Mouse (Mus musculus): ENCODE results near the gene Gsg1. TPM values are rescaled to one million over a fixed set of nuclear protein-coding genes. Genes with fewer than 3 reads are reported as not detected.

The Gsg1 gene
- polyA plus RNA-seq, 1 experiment from 2014 or later = 1.3 TPM

DNA sequence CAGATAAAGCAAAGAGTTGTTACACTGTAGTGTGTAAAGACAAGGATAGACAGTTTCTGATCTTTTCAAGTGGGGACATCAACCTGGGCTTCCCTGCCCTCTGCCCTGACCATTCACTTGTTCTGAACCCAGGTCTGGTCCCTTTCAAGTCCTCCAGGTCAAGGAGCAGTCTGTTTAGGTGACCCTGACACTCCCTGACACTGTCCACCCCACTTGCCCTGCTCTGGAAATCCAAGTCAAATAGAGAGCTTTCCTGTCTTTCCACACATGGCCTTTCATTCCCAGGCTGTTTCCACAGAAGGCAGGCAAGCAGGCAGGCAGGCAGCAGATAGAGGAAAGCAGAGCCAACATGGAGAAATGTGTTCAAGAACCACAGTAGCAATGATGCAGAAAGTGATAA, 14.2 kb upstream of the Gsg1 start:
- H3K9ac ChIP-seq (ENCODE audit: low read depth, low read length) = no peak overlapping the region
- no peaks in the 10 kb centered on the region for H3K36me3 ChIP-seq (ENCODE audit: control insufficient read depth, insufficient read depth, low read length)
- peaks cover 7% of the 10 kb centered on the region; the same call in 1 of the 2 replicates for H3K9me3 ChIP-seq (ENCODE audit: control insufficient read depth, low read length)
- ATAC-seq (ENCODE audit: low read depth) = no peak
- H3K27ac ChIP-seq (replicated peaks; ENCODE audit: low read depth, low read length) = no peak overlapping the region
- no peak overlapping the region for H3K4me2 ChIP-seq (ENCODE audit: low read depth, low read length)
- no peak for DNase-seq (ENCODE audit: low spot score)
- H3K27me3 ChIP-seq (replicated peaks; ENCODE audit: control insufficient read depth, insufficient read depth, low read length) = no peaks in the 10 kb centered on the region
- H3K4me3 ChIP-seq (ENCODE audit: low read depth, low read length) = no peak overlapping the region
- H3K4me1 ChIP-seq (ENCODE audit: control insufficient read depth, insufficient read depth, low read length) = no peaks in the 10 kb centered on the region

DNA sequence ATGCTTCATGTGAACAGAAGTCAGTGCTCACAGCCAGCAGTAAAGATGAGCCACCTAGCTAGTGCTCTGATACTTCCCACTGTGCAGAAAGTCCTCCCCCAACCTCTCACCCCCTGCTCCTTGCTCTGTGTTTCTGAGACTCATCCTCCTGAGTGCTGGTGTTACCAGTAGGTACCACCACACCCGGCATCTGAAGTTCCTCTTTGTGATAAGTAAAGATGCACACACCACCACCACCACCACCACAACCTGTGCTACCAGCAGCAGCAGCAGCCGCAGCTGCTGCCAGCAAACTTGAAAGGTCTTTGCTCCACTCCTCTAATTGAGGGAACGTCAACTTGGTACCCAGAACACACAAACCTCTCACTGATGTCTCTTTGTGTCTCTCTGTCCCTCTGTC, 13.1 kb upstream of the Gsg1 start:
- no peak overlapping the region for H3K4me3 ChIP-seq (ENCODE audit: low read depth, low read length)
- DNase-seq (ENCODE audit: low spot score) = no peak
- H3K27me3 ChIP-seq (replicated peaks; ENCODE audit: control insufficient read depth, insufficient read depth, low read length) = no peaks in the 10 kb centered on the region
- no peak for ATAC-seq (ENCODE audit: low read depth)
- H3K4me1 ChIP-seq (ENCODE audit: control insufficient read depth, insufficient read depth, low read length) = no peaks in the 10 kb centered on the region
- no peak overlapping the region for H3K9ac ChIP-seq (ENCODE audit: low read depth, low read length)
- WGBS = 85% methylated on average over 3 of the region's 3 CpGs
- no peaks in the 10 kb centered on the region for H3K36me3 ChIP-seq (ENCODE audit: control insufficient read depth, insufficient read depth, low read length)
- H3K4me2 ChIP-seq (ENCODE audit: low read depth, low read length) = no peak overlapping the region
- H3K9me3 ChIP-seq (ENCODE audit: control insufficient read depth, low read length) = peaks cover 7% of the 10 kb centered on the region; the same call in 1 of the 2 replicates
- H3K27ac ChIP-seq (replicated peaks; ENCODE audit: low read depth, low read length) = no peak overlapping the region

DNA sequence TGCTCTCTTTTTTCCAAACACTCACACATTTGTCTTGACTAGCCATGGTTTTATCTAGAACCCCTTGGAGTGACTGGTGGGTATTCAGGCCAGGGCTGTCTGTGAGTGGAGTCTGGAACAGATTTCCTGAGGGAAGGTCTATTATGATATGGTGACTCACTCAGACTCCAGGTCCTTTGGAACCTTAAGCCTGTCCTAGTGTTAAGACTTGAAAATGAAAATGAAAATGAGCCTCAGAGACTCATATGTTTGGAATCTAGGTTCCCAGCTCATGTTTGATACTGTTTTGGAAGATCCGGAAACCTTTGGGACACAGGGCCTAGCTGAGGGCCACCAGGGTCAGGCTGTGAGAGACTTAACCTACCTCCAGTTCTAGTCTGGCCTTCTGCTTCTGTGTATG, 11.9 kb upstream of the Gsg1 start:
- no peak overlapping the region for H3K4me2 ChIP-seq (ENCODE audit: low read depth, low read length)
- no peak for DNase-seq (ENCODE audit: low spot score)
- no peak overlapping the region for H3K27ac ChIP-seq (replicated peaks; ENCODE audit: low read depth, low read length)
- H3K4me3 ChIP-seq (ENCODE audit: low read depth, low read length) = no peak overlapping the region
- no peak for ATAC-seq (ENCODE audit: low read depth)
- H3K9me3 ChIP-seq (ENCODE audit: control insufficient read depth, low read length) = peaks cover 7% of the 10 kb centered on the region; the same call in 1 of the 2 replicates
- H3K9ac ChIP-seq (ENCODE audit: low read depth, low read length) = no peak overlapping the region
- H3K4me1 ChIP-seq (ENCODE audit: control insufficient read depth, insufficient read depth, low read length) = no peaks in the 10 kb centered on the region
- no peaks in the 10 kb centered on the region for H3K27me3 ChIP-seq (replicated peaks; ENCODE audit: control insufficient read depth, insufficient read depth, low read length)
- 92% methylated on average over 1 of the region's 1 CpGs for WGBS
- no peaks in the 10 kb centered on the region for H3K36me3 ChIP-seq (ENCODE audit: control insufficient read depth, insufficient read depth, low read length)

- H3K4me2 ChIP-seq (ENCODE audit: low read depth, low read length) = no peak overlapping the region
- no peak overlapping the region for H3K4me3 ChIP-seq (ENCODE audit: low read depth, low read length)
- H3K4me1 ChIP-seq (ENCODE audit: control insufficient read depth, insufficient read depth, low read length) = no peaks in the 10 kb centered on the region
- DNase-seq (ENCODE audit: low spot score) = no peak
- H3K36me3 ChIP-seq (ENCODE audit: control insufficient read depth, insufficient read depth, low read length) = no peaks in the 10 kb centered on the region
- no peaks in the 10 kb centered on the region for H3K27me3 ChIP-seq (replicated peaks; ENCODE audit: control insufficient read depth, insufficient read depth, low read length)
- H3K9me3 ChIP-seq (ENCODE audit: control insufficient read depth, low read length) = peaks cover 7% of the 10 kb centered on the region; the same call in 1 of the 2 replicates
- 82% methylated on average over 6 of the region's 6 CpGs for WGBS
- no peak overlapping the region for H3K27ac ChIP-seq (replicated peaks; ENCODE audit: low read depth, low read length)
- no peak overlapping the region for H3K9ac ChIP-seq (ENCODE audit: low read depth, low read length)
- no peak for ATAC-seq (ENCODE audit: low read depth)
These were observed 10.0 kb upstream of the Gsg1 start for GRCm38 (mm10) chr6:135264136-135264535.

DNA sequence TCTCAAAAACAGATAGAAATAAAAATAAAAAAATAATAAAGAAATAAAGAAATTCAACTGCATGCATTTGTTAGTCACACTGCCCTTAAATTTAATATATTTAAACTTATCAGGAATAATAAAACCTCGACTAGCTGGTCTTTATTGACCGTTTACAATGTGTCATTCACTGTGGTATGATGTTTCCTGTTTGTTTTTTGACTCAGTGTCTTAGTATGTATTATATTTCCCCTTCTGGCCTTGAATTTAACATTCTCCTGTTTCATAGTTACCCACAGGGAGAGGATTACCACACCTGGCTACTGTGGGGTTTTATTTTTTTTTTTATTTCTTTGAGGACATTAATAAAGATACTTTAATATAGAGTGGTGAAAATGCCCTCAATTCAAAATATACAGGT, 8.4 kb upstream of the Gsg1 start:
- Histone ChIP-seq H3K4me1 (ENCODE audit: control insufficient read depth, insufficient read depth, low read length) (no peaks in the 10 kb centered on the region), H3K9me3 (ENCODE audit: control insufficient read depth, low read length) (peaks cover 7% of the 10 kb centered on the region; the same call in 1 of the 2 replicates), H3K9ac (ENCODE audit: low read depth, low read length) (no peak overlapping the region), H3K4me2 (ENCODE audit: low read depth, low read length) (no peak overlapping the region), H3K27me3 (replicated peaks; ENCODE audit: control insufficient read depth, insufficient read depth, low read length) (no peaks in the 10 kb centered on the region), H3K4me3 (ENCODE audit: low read depth, low read length) (no peak overlapping the region), H3K27ac (replicated peaks; ENCODE audit: low read depth, low read length) (no peak overlapping the region), H3K36me3 (ENCODE audit: control insufficient read depth, insufficient read depth, low read length) (no peaks in the 10 kb centered on the region)
- 57% methylated on average over 2 of the region's 2 CpGs for WGBS
- DNase-seq (ENCODE audit: low spot score) = no peak
- ATAC-seq (ENCODE audit: low read depth) = no peak

DNA sequence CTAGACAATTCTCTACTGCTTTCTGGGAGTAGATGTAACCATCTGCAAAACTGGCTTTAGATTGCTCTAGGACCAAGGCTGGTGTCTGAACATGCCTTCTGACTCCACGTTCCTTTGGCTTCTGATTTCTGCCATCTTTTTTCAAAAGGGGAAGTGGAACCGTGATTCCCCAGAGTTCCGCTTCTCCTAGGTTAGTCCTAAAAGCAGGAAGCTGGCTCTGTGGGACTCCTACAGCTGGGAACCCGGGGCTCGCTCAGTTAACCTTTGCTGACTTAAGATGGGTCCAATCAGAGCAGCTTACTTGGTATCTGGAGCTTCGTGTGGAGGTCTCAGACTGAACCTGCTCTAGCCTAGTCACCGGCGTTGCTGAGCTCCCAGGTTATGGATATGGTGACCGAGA, 7.0 kb upstream of the Gsg1 start:
- 85% methylated on average over 9 of the region's 9 CpGs for WGBS
- H3K9me3 ChIP-seq (ENCODE audit: control insufficient read depth, low read length) = peaks cover 7% of the 10 kb centered on the region; the same call in 1 of the 2 replicates
- ATAC-seq (ENCODE audit: low read depth) (no peak), DNase-seq (ENCODE audit: low spot score) (no peak)
- H3K36me3 ChIP-seq (ENCODE audit: control insufficient read depth, insufficient read depth, low read length) = no peaks in the 10 kb centered on the region
- no peak overlapping the region for H3K4me2 ChIP-seq (ENCODE audit: low read depth, low read length)
- H3K9ac ChIP-seq (ENCODE audit: low read depth, low read length) = no peak overlapping the region
- H3K4me1 ChIP-seq (ENCODE audit: control insufficient read depth, insufficient read depth, low read length) = no peaks in the 10 kb centered on the region
- no peak overlapping the region for H3K4me3 ChIP-seq (ENCODE audit: low read depth, low read length)
- H3K27me3 ChIP-seq (replicated peaks; ENCODE audit: control insufficient read depth, insufficient read depth, low read length) = no peaks in the 10 kb centered on the region
- no peak overlapping the region for H3K27ac ChIP-seq (replicated peaks; ENCODE audit: low read depth, low read length)

DNA sequence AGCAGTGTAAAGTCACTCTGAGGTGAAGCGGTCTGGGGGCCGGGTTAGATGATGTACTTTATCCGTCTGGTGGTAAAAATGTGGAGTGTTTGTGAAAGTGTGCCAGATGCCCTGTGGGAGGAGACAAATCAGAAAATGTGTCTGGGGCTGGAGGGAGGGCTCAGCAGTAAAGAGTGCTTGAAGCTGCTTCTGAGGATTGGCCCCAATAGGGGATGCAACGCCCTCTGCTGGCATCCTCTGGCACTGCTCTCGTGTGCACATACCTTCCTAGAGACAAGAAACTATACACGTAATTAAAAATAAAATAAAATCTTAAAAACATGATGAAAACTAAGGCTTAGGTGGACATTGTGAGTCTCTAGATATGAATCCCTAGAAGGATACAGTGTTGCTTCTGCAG, 6.3 kb upstream of the Gsg1 start:
- no peak for DNase-seq (ENCODE audit: low spot score)
- no peak overlapping the region for H3K4me2 ChIP-seq (ENCODE audit: low read depth, low read length)
- no peak overlapping the region for H3K9ac ChIP-seq (ENCODE audit: low read depth, low read length)
- H3K27ac ChIP-seq (replicated peaks; ENCODE audit: low read depth, low read length) = no peak overlapping the region
- no peak for ATAC-seq (ENCODE audit: low read depth)
- no peaks in the 10 kb centered on the region for H3K36me3 ChIP-seq (ENCODE audit: control insufficient read depth, insufficient read depth, low read length)
- peaks cover 7% of the 10 kb centered on the region; the same call in 1 of the 2 replicates for H3K9me3 ChIP-seq (ENCODE audit: control insufficient read depth, low read length)
- H3K27me3 ChIP-seq (replicated peaks; ENCODE audit: control insufficient read depth, insufficient read depth, low read length) = no peaks in the 10 kb centered on the region
- WGBS = 92% methylated on average over 6 of the region's 6 CpGs
- no peaks in the 10 kb centered on the region for H3K4me1 ChIP-seq (ENCODE audit: control insufficient read depth, insufficient read depth, low read length)
- H3K4me3 ChIP-seq (ENCODE audit: low read depth, low read length) = no peak overlapping the region

GRCm38 (mm10) chr6:135252728-135253077, 1.4 kb downstream of the Gsg1 start:
- H3K9ac ChIP-seq (ENCODE audit: low read depth, low read length) = 0 out of 2 replicates have a peak overlapping the region, but pooled peaks have one; percentile 36
- peak; percentile 90 for ATAC-seq (ENCODE audit: low read depth)
- H3K4me2 ChIP-seq (ENCODE audit: low read depth, low read length) = peak overlapping the region; percentile 47
- H3K36me3 ChIP-seq (ENCODE audit: control insufficient read depth, insufficient read depth, low read length) = no peaks in the 10 kb centered on the region
- no peaks in the 10 kb centered on the region for H3K27me3 ChIP-seq (replicated peaks; ENCODE audit: control insufficient read depth, insufficient read depth, low read length)
- peak overlapping the region; percentile 0; the same call in 1 of the 2 replicates for H3K4me3 ChIP-seq (ENCODE audit: low read depth, low read length)
- peak; percentile 93 for DNase-seq (ENCODE audit: low spot score)
- H3K4me1 ChIP-seq (ENCODE audit: control insufficient read depth, insufficient read depth, low read length) = peaks cover 27% of the 10 kb centered on the region
- H3K9me3 ChIP-seq (ENCODE audit: control insufficient read depth, low read length) = no peaks in the 10 kb centered on the region
- H3K27ac ChIP-seq (replicated peaks; ENCODE audit: low read depth, low read length) = peak overlapping the region; percentile 77
- 4% methylated on average over 15 of the region's 16 CpGs for WGBS

GRCm38 (mm10) chr6:135251849-135252727, 2.1 kb downstream of the Gsg1 start:
- ATAC-seq (ENCODE audit: low read depth) (peak; percentile 24), DNase-seq (ENCODE audit: low spot score) (peak; percentile 63)
- Histone ChIP-seq H3K9ac (ENCODE audit: low read depth, low read length) (0 out of 2 replicates have a peak overlapping the region, but pooled peaks have one; percentile 36), H3K4me2 (ENCODE audit: low read depth, low read length) (peak overlapping the region; percentile 47), H3K4me3 (ENCODE audit: low read depth, low read length) (peak overlapping the region; percentile 0; the same call in 1 of the 2 replicates), H3K36me3 (ENCODE audit: control insufficient read depth, insufficient read depth, low read length) (no peaks in the 10 kb centered on the region), H3K4me1 (ENCODE audit: control insufficient read depth, insufficient read depth, low read length) (peaks cover 27% of the 10 kb centered on the region), H3K9me3 (ENCODE audit: control insufficient read depth, low read length) (no peaks in the 10 kb centered on the region), H3K27me3 (replicated peaks; ENCODE audit: control insufficient read depth, insufficient read depth, low read length) (no peaks in the 10 kb centered on the region), H3K27ac (replicated peaks; ENCODE audit: low read depth, low read length) (peak overlapping the region; percentile 77)
- 44% methylated on average over 24 of the region's 24 CpGs for WGBS

All from embryonic facial prominence, embryonic 14.5 days (tissue).